Mouse (Mus musculus) ES-Bruce4 (cell line): ENCODE measurements at regions not wholly inside any gene's neighbourhood (a gene's known extent, or its start where the extent isn't known, plus 50 kb on each side); places are given as distances from the start of the nearest gene placed in this dataset.

Experiments
- H3K27ac ChIP-seq: 2 replicates; pipeline ENCODE4 v1.5.1; 2012; ENCODE audit warnings: low read length, inconsistent platforms; ENCODE audit not compliant: insufficient read depth
- H3K27me3 ChIP-seq: 2 replicates; pipeline ENCODE4 v1.6.1; 2012; ENCODE audit warnings: mild to moderate bottlenecking, low read length, inconsistent platforms; ENCODE audit not compliant: control insufficient read depth, poor library complexity, insufficient read depth, severe bottlenecking
- H3K36me3 ChIP-seq: 2 replicates; pipeline ENCODE4 v1.6.1; 2012; ENCODE audit warnings: inconsistent platforms, mild to moderate bottlenecking, low read length, moderate library complexity; ENCODE audit not compliant: control insufficient read depth, poor library complexity, insufficient read depth, severe bottlenecking
- H3K4me1 ChIP-seq: one replicate; pipeline ENCODE4 v1.8.1; 2011; ENCODE audit warnings: low read length; ENCODE audit not compliant: control insufficient read depth, insufficient read depth
- H3K4me3 ChIP-seq: 2 replicates; pipeline ENCODE4 v1.5.1; 2011; ENCODE audit warnings: low read depth, mild to moderate bottlenecking, low read length
- H3K9ac ChIP-seq: 2 replicates; pipeline ENCODE4 v1.6.1; 2012; ENCODE audit warnings: low read depth, mild to moderate bottlenecking, inconsistent platforms; ENCODE audit not compliant: poor library complexity, severe bottlenecking
- H3K9me3 ChIP-seq: replicated peaks from 2 replicates; pipeline ENCODE4 v1.6.1; 2012; ENCODE audit warnings: mild to moderate bottlenecking, low read length, inconsistent platforms; ENCODE audit not compliant: control insufficient read depth, poor library complexity, insufficient read depth, severe bottlenecking
- CTCF ChIP-seq: IDR thresholded peaks from one replicate; pipeline ENCODE4 v1.8.1; 2011; ENCODE audit warnings: low read depth, low read length
- EP300 ChIP-seq: IDR thresholded peaks from 2 replicates; pipeline ENCODE4 v1.6.1; 2011; ENCODE audit warnings: low read depth, low read length; ENCODE audit not compliant: insufficient read depth
- POLR2A ChIP-seq: IDR thresholded peaks from one replicate; pipeline ENCODE4 v1.8.1; 2011; ENCODE audit warnings: low read length; ENCODE audit not compliant: insufficient read depth

DNA sequence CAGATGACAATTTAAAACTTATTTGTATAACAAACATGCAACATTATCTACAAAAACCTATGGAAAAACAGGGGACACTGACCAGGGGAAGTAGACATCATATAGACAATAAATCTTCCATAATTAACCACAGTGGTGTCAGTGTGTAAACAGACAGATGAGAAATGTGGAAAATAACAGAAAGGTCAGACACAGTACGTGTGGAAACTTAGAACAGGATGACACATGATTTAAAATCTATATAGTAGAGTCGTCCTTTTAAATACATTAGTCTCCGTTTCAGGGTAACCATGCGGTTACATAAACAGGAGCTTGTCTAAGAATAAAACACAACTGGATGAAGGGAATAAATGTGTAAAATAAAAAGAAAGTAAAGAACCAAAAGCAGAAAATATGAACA is 284.1 kb downstream of the Kcnj2 start:
- Histone ChIP-seq H3K4me1 (no peaks in the 10 kb centered on the region), H3K4me3 (no peak overlapping the region), H3K9ac (no peak overlapping the region), H3K9me3 (no peaks in the 10 kb centered on the region; the same call in 1 of the 2 replicates), H3K36me3 (no peaks in the 10 kb centered on the region; the same call in 1 of the 2 replicates), H3K27me3 (no peaks in the 10 kb centered on the region), H3K27ac (no peak overlapping the region)
- TF ChIP-seq CTCF (no peak), EP300 (no peak), POLR2A (no peak)

DNA sequence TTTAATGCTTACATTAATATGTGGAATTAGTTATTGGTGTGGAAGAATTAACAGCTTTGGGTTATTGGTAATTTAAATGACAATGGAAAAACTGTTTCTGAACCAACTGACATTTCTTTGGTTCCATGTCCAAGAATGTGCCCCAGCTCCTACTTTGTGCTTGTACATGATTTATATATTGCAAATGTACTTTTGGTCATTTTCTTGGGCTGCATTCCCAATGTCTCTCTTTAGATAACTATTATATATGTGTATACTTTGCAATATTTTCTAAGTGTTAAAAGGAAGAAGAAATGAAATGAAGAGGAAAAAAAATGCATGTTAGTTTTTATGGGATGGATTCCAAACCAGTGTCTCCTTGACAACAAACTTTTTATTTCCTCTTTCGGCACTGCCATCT is 297.4 kb downstream of the Kcnj2 start:
- H3K36me3 ChIP-seq = no peaks in the 10 kb centered on the region
- no peak overlapping the region for H3K27ac ChIP-seq
- TF ChIP-seq EP300 (no peak), POLR2A (no peak), CTCF (no peak)
- H3K4me1 ChIP-seq = no peaks in the 10 kb centered on the region
- no peak overlapping the region for H3K9ac ChIP-seq
- H3K9me3 ChIP-seq = no peaks in the 10 kb centered on the region
- H3K27me3 ChIP-seq = no peaks in the 10 kb centered on the region
- no peak overlapping the region for H3K4me3 ChIP-seq

DNA sequence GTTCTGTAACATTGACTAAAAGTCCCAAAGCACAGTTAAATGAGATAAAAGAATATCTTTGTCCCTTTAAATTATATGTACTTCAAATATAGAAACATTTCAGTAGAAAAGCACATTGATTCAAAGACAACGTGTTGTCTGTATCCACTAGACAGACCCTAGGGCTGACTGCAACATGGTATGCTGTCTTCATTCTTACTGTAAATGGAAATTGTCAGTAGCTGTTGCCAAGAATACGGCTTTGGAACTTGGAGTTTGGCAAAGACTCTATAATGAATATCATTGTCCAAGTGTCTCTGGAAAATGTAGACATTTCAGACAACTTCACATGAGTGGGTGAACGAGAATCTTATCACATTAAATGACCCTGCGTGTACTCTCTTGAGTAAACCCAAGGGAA is 311.2 kb downstream of the Kcnj2 start:
- H3K4me1 ChIP-seq = no peaks in the 10 kb centered on the region
- no peak overlapping the region for H3K9ac ChIP-seq
- no peaks in the 10 kb centered on the region for H3K27me3 ChIP-seq
- no peaks in the 10 kb centered on the region for H3K9me3 ChIP-seq
- TF ChIP-seq POLR2A = no peak
- TF ChIP-seq CTCF = no peak
- TF ChIP-seq EP300 = no peak
- no peak overlapping the region for H3K4me3 ChIP-seq
- H3K36me3 ChIP-seq = no peaks in the 10 kb centered on the region
- H3K27ac ChIP-seq = no peak overlapping the region

DNA sequence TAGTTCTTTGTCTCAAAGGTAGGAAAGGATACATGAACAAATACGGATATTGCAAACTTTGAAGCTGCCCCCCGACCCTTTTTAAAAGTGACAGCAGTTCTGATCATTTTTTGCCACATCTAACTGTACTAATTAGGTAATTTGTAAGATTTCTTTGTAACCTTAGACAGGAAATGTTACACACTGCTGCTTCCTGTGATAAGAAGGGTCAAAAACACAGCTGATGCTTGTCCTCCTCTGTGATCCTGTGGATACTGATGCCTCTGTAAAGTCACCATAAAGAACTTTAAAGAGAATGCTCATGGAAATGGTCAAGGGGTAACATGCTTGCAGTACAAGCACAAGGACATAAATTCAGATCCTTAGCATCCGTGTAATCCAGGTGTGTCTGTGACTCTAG is 313.9 kb downstream of the Kcnj2 start:
- Histone ChIP-seq H3K4me1 (no peaks in the 10 kb centered on the region), H3K36me3 (no peaks in the 10 kb centered on the region), H3K9ac (no peak overlapping the region), H3K27me3 (no peaks in the 10 kb centered on the region), H3K4me3 (no peak overlapping the region), H3K9me3 (no peaks in the 10 kb centered on the region), H3K27ac (no peak overlapping the region)
- no peak for TF ChIP-seq POLR2A

DNA sequence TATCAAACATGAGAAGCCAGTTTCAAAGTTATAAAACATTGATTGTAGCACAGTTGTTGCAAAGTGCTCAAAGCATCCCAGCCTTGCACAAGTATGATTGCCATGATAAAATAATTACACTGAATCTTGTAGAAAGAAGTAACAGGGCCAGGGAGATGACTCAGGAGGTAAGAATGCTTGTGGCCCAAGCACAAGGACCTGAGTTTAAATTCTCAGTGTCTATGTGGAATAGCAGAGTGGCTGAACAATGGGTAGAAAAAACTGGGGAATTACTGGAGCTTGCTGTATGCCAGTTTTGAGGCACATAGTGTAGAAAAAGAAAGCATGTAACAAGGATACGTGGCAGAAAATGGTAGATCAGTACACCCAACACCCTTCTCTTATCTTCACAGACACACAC is 332.7 kb downstream of the Kcnj2 start:
- TF ChIP-seq CTCF = no peak
- no peak for TF ChIP-seq EP300
- no peak for TF ChIP-seq POLR2A
- Histone ChIP-seq H3K9me3 (no peaks in the 10 kb centered on the region), H3K36me3 (no peaks in the 10 kb centered on the region), H3K9ac (no peak overlapping the region), H3K4me3 (no peak overlapping the region), H3K27me3 (no peaks in the 10 kb centered on the region), H3K27ac (no peak overlapping the region), H3K4me1 (no peaks in the 10 kb centered on the region)

DNA sequence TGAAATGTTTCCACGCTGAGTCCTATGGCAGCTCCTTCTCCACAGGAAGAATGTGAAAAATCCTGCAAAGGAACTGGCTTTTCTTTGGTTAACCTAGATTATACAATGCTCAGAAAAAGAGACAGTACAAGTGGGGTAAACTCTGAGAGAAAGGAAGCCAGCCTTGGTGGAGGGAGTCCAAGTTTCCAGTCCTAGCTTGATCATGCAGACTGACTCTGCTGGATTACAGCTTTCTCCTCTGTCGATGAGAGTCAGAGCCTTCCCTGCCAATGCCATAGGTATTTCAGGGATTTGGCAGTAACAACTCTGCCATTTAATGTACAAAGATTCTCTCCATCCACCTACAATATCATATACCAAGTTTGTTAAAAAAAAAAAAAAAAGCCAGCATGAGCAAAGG is 343.3 kb downstream of the Kcnj2 start:
- H3K4me3 ChIP-seq = no peak overlapping the region
- no peaks in the 10 kb centered on the region for H3K36me3 ChIP-seq
- H3K9me3 ChIP-seq = no peaks in the 10 kb centered on the region
- H3K27ac ChIP-seq = no peak overlapping the region
- TF ChIP-seq CTCF (no peak), EP300 (no peak), POLR2A (no peak)
- no peaks in the 10 kb centered on the region for H3K27me3 ChIP-seq
- H3K4me1 ChIP-seq = no peaks in the 10 kb centered on the region
- H3K9ac ChIP-seq = no peak overlapping the region

DNA sequence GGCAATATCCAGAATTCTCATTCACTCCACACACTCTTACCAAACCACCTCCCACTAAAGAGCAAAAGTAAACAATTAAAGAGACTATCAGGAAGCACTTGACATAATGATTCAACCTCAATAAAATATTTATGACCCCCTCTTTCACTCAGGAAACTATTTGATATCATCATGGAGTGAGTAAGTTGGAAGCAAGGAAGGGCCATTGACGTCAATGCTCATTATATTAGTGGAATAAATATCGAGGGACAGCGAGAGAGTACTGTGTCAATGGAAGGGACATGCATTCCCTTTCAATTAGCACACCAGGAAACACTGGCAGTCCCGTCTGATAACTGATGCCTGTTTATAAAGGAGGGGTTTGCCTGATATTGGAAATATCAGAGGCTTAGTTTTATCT is 358.9 kb downstream of the Kcnj2 start:
- Histone ChIP-seq H3K36me3 (no peaks in the 10 kb centered on the region), H3K4me3 (no peak overlapping the region), H3K9ac (no peak overlapping the region), H3K27ac (no peak overlapping the region), H3K4me1 (no peaks in the 10 kb centered on the region), H3K9me3 (no peaks in the 10 kb centered on the region), H3K27me3 (no peaks in the 10 kb centered on the region)
- no peak for TF ChIP-seq EP300
- no peak for TF ChIP-seq CTCF
- TF ChIP-seq POLR2A = no peak
